14 mouse cellular contexts compared by ENCODE assay signal in the genomic region with DNA sequence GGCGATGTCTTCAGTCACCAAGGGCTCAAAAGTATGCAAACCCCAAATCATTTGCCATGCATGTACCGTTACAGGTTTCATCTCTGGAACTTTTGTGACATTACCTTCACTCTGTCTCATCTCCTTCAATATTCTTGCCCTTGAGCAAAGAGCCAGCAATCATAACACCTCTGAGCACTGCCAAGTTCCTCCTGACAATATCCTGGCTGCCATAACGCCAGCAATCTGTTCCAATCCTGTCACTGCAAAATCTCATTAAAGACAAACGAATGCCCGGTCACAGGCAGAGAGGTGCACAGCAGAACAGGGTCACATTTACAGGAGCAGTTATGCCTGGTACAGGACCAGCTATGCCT.
DNase-seq lines count a peak whose midpoint lies in the region; ATAC-seq lines count a peak whose summit lies in the region.
"Had no signal": no experiment of that assay in that cellular context is flagged by ENCODE, and none has a peak within 500 bp of the region (broad histone marks: within the 10 kb centered on the region; RNA-seq: fewer than 3 reads in every experiment).

No protein-coding gene starts in this region.

- no peaks in the 10 kb centered on the region for H3K27me3 ChIP-seq in forebrain, embryonic 15.5 days
- H3K27me3 ChIP-seq in forebrain, embryonic 10.5 days (ENCODE audit: poor library complexity, severe bottlenecking): no peaks in the 10 kb centered on the region
- no peaks in the 10 kb centered on the region for H3K27me3 ChIP-seq in kidney, embryonic 14.5 days (ENCODE audit: control insufficient read depth, insufficient read depth, low read length)
- H3K27me3 ChIP-seq: embryonic facial prominence, embryonic 15.5 days; heart, embryonic 13.5 days; limb, embryonic 15.5 days; megakaryocyte, embryonic 14.5 days; neural tube, embryonic 13.5 days had no signal

- H3K9ac ChIP-seq in forebrain, embryonic 15.5 days (replicated peaks): no peak overlapping the region
- H3K9ac ChIP-seq in kidney, embryonic 14.5 days (ENCODE audit: low read depth, low read length): no peak overlapping the region
- H3K9ac ChIP-seq: embryonic facial prominence, embryonic 15.5 days; heart, embryonic 13.5 days; limb, embryonic 15.5 days; lung, embryonic 14.5 days; neural tube, embryonic 13.5 days had no signal

- ATAC-seq in forebrain, embryonic 15.5 days (replicated peaks): peak; percentile 86
- ATAC-seq in kidney, embryonic 14.5 days (ENCODE audit: low FRiP score, low TSS enrichment): no peak

- 0 out of 2 replicates have a peak overlapping the region, but pooled peaks have one; percentile 8 for H3K4me2 ChIP-seq in forebrain, embryonic 15.5 days (replicated peaks)
- H3K4me2 ChIP-seq in kidney, embryonic 14.5 days (replicated peaks; ENCODE audit: low read depth, low read length): no peak overlapping the region
- H3K4me2 ChIP-seq: embryonic facial prominence, embryonic 15.5 days; heart, embryonic 13.5 days; limb, embryonic 15.5 days; lung, embryonic 14.5 days; neural tube, embryonic 13.5 days had no signal

- H3K36me3 ChIP-seq in forebrain, embryonic 15.5 days: no peaks in the 10 kb centered on the region
- H3K36me3 ChIP-seq in forebrain, embryonic 10.5 days (replicated peaks): no peaks in the 10 kb centered on the region
- no peaks in the 10 kb centered on the region for H3K36me3 ChIP-seq in kidney, embryonic 14.5 days (ENCODE audit: control insufficient read depth, insufficient read depth, low read length)
- H3K36me3 ChIP-seq: embryonic facial prominence, embryonic 15.5 days; heart, embryonic 13.5 days; limb, embryonic 15.5 days; neural tube, embryonic 13.5 days had no signal

- WGBS in forebrain, embryonic 15.5 days: 19% methylated on average over 5 of the region's 5 CpGs
- 84% methylated on average over 5 of the region's 5 CpGs for WGBS in forebrain, embryonic 10.5 days
- WGBS in kidney, embryonic 14.5 days: 86% methylated on average over 5 of the region's 5 CpGs

- H3K4me3 ChIP-seq in forebrain, embryonic 15.5 days: no peak overlapping the region
- no peak overlapping the region for H3K4me3 ChIP-seq in forebrain, embryonic 10.5 days
- no peak overlapping the region for H3K4me3 ChIP-seq in kidney, embryonic 14.5 days (ENCODE audit: low read length)
- H3K4me3 ChIP-seq: embryonic facial prominence, embryonic 15.5 days; heart, embryonic 13.5 days; limb, embryonic 15.5 days; megakaryocyte, embryonic 14.5 days; neural tube, embryonic 13.5 days had no signal

- peak overlapping the region; percentile 72 for H3K27ac ChIP-seq in forebrain, embryonic 15.5 days (replicated peaks)
- no peak overlapping the region for H3K27ac ChIP-seq in forebrain, embryonic 10.5 days
- H3K27ac ChIP-seq in kidney, embryonic 14.5 days (ENCODE audit: low read depth, low read length): no peak overlapping the region
- H3K27ac ChIP-seq: embryonic facial prominence, embryonic 15.5 days; heart, embryonic 13.5 days; limb, embryonic 15.5 days; neural tube, embryonic 13.5 days had no signal

- H3K9me3 ChIP-seq in forebrain, embryonic 15.5 days: no peaks in the 10 kb centered on the region
- H3K9me3 ChIP-seq in forebrain, embryonic 10.5 days: no peaks in the 10 kb centered on the region
- H3K9me3 ChIP-seq in kidney, embryonic 14.5 days (ENCODE audit: control insufficient read depth, low read length): no peaks in the 10 kb centered on the region
- H3K9me3 ChIP-seq: embryonic facial prominence, embryonic 15.5 days; heart, embryonic 13.5 days; limb, embryonic 15.5 days; neural tube, embryonic 13.5 days had no signal

- peaks cover 18% of the 10 kb centered on the region for H3K4me1 ChIP-seq in forebrain, embryonic 15.5 days
- peaks cover 10% of the 10 kb centered on the region for H3K4me1 ChIP-seq in forebrain, embryonic 10.5 days
- H3K4me1 ChIP-seq in kidney, embryonic 14.5 days (ENCODE audit: control insufficient read depth, insufficient read depth, low read length): no peaks in the 10 kb centered on the region
- H3K4me1 ChIP-seq: embryonic facial prominence, embryonic 15.5 days; heart, embryonic 13.5 days; limb, embryonic 15.5 days; megakaryocyte, embryonic 14.5 days; neural tube, embryonic 13.5 days had no signal

- no peak for DNase-seq in forebrain, embryonic 10.5 days (ENCODE audit: extremely low spot score, low spot score)
- DNase-seq in kidney, postnatal 14 days: peak; percentile 3
- peak; percentile 46 for DNase-seq in brain, embryonic 18.5 days (ENCODE audit: low read depth, low spot score)
- peak; percentile 25 for DNase-seq in layer of hippocampus, adult 9-10 months (ENCODE audit: low spot score)
- no peak for DNase-seq in gastrocnemius, postnatal 25 days
- DNase-seq in thymus, postnatal 0 days (ENCODE audit: low spot score): no peak

Comparison
In these comparisons a context has a peak if more than half of its experiments do, and no peak if none do; other contexts are left out.
1. DNase-seq: peak in kidney, postnatal 14 days (single experiment), brain, embryonic 18.5 days (single experiment) and layer of hippocampus, adult 9-10 months (single experiment); none in forebrain, embryonic 10.5 days (single experiment), gastrocnemius, postnatal 25 days (single experiment) and thymus, postnatal 0 days (single experiment).